23 mouse cellular contexts compared by ENCODE assay signal in genomic region chr6:30592417-30592974, GRCm38 (mm10). TPM values are rescaled to one million over a fixed set of nuclear protein-coding genes. Genes with fewer than 3 reads are reported as not detected.
DNase-seq lines count a peak whose midpoint lies in the region; ATAC-seq and TF ChIP-seq lines count a peak whose summit lies in the region.
"Had no signal": no experiment of that assay in that cellular context is flagged by ENCODE, and none has a peak within 500 bp of the region (broad histone marks: within the 10 kb centered on the region; RNA-seq: fewer than 3 reads in every experiment).

No protein-coding gene starts in this region.

- no peak for TF ChIP-seq EP300 in MEL (IDR thresholded peaks at IDR 0.05; ENCODE audit: low read depth in 1 of 2, low read length in 2 of 2)

- no peaks in the 10 kb centered on the region for H3K9me3 ChIP-seq in forebrain, embryonic 11.5 days (ENCODE audit: control insufficient read depth, low read length)
- no peaks in the 10 kb centered on the region for H3K9me3 ChIP-seq in forebrain, embryonic 14.5 days (replicated peaks; ENCODE audit: control insufficient read depth, low read length)
- H3K9me3 ChIP-seq in MEL (replicated peaks; ENCODE audit: insufficient read depth, low read length) = no peaks in the 10 kb centered on the region
- no peaks in the 10 kb centered on the region for H3K9me3 ChIP-seq in hindbrain, embryonic 13.5 days
- no peaks in the 10 kb centered on the region for H3K9me3 ChIP-seq in midbrain, postnatal 0 days (ENCODE audit: low read length)
- H3K9me3 ChIP-seq: limb, embryonic 12.5 days; megakaryocyte, embryonic 14.5 days had no signal

- no peak for ATAC-seq in forebrain, embryonic 11.5 days (replicated peaks; ENCODE audit: low FRiP score)
- no peak for ATAC-seq in forebrain, embryonic 14.5 days
- ATAC-seq in hindbrain, embryonic 13.5 days (ENCODE audit: low FRiP score) = peak; percentile 43; the same call in 1 of the 2 replicates
- no peak for ATAC-seq in midbrain, postnatal 0 days (ENCODE audit: low FRiP score)

- peak; percentile 11 for DNase-seq in forebrain, embryonic 11.5 days (ENCODE audit: low spot score)
- DNase-seq in forebrain, embryonic 14.5 days (ENCODE audit: low spot score) = no peak
- DNase-seq in MEL (ENCODE audit: low read depth, low spot score) (peak; percentile 5), adipocyte (ENCODE audit: low spot score) (no peak)
- peak; percentile 30 for DNase-seq in midbrain, postnatal 0 days (ENCODE audit: low spot score)
- no peak for DNase-seq in Muller cell, postnatal 12 days (ENCODE audit: inconsistent ontology term)
- DNase-seq in kidney, postnatal 4 days = no peak
- DNase-seq: cerebellum, adult 9-11 months; gastrocnemius, postnatal 36 days; kidney, adult 9 months; lung, postnatal 10 days had no signal

- H3K36me3 ChIP-seq in forebrain, embryonic 11.5 days (ENCODE audit: control insufficient read depth, insufficient read depth, low read length) = no peaks in the 10 kb centered on the region
- no peaks in the 10 kb centered on the region for H3K36me3 ChIP-seq in forebrain, embryonic 14.5 days (ENCODE audit: control insufficient read depth, insufficient read depth, low read length)
- H3K36me3 ChIP-seq in MEL (ENCODE audit: control insufficient read depth in 1 of 2, insufficient read depth in 2 of 2, low read length in 2 of 2) = peaks cover 0 to 2% of the 10 kb centered on the region in 2 experiments; a peak in 2 of 4 replicates
- H3K36me3 ChIP-seq in hindbrain, embryonic 13.5 days = no peaks in the 10 kb centered on the region
- H3K36me3 ChIP-seq in midbrain, postnatal 0 days (ENCODE audit: insufficient read depth, low read length) = no peaks in the 10 kb centered on the region
- H3K36me3 ChIP-seq: limb, embryonic 12.5 days had no signal

- TF ChIP-seq RAD21 in MEL (IDR thresholded peaks at IDR 0.05; ENCODE audit: low read depth, low read length) = no peak

- no peak overlapping the region for H3K9ac ChIP-seq in forebrain, embryonic 11.5 days (ENCODE audit: low read length)
- no peak overlapping the region for H3K9ac ChIP-seq in forebrain, embryonic 14.5 days (ENCODE audit: low read length)
- no peak overlapping the region for H3K9ac ChIP-seq in MEL (ENCODE audit: control insufficient read depth, low read depth, low read length, poor library complexity, severe bottlenecking)
- no peak overlapping the region for H3K9ac ChIP-seq in hindbrain, embryonic 13.5 days
- H3K9ac ChIP-seq in midbrain, postnatal 0 days (replicated peaks; ENCODE audit: low read length, poor library complexity, severe bottlenecking) = no peak overlapping the region
- H3K9ac ChIP-seq: limb, embryonic 12.5 days; liver, embryonic 14.5 days had no signal

- 79% methylated on average over 10 of the region's 10 CpGs for WGBS in forebrain, embryonic 11.5 days
- 68% methylated on average over 10 of the region's 10 CpGs for WGBS in forebrain, embryonic 14.5 days
- WGBS in hindbrain, embryonic 13.5 days = 36% methylated on average over 10 of the region's 10 CpGs
- WGBS in midbrain, postnatal 0 days = 35% methylated on average over 10 of the region's 10 CpGs

- no peak for TF ChIP-seq CTCF in MEL (IDR thresholded peaks at IDR 0.05 in 2 of 3, conservative IDR thresholded peaks at IDR 0.05 in 1 of 3; ENCODE audit: control insufficient read depth in 1 of 3, insufficient read depth in 1 of 3, low read depth in 2 of 3, low read length in 3 of 3, poor library complexity in 1 of 3, severe bottlenecking in 1 of 3)
- TF ChIP-seq CTCF in midbrain, postnatal 0 days (IDR thresholded peaks at IDR 0.05) = no peak

- TF ChIP-seq POLR2A in MEL (IDR thresholded peaks at IDR 0.05; ENCODE audit: control insufficient read depth in 1 of 2, insufficient read depth in 1 of 2, low read depth in 1 of 2, low read length in 2 of 2, poor library complexity in 1 of 2) = no peak

- H3K79me2 ChIP-seq in MEL (ENCODE audit: control insufficient read depth, insufficient read depth, low read length, poor library complexity) = no peaks in the 10 kb centered on the region

- H3K4me2 ChIP-seq in forebrain, embryonic 11.5 days (ENCODE audit: low read depth, low read length, severe bottlenecking) = no peak overlapping the region
- no peak overlapping the region for H3K4me2 ChIP-seq in forebrain, embryonic 14.5 days (ENCODE audit: low read length)
- no peak overlapping the region for H3K4me2 ChIP-seq in hindbrain, embryonic 13.5 days
- no peak overlapping the region for H3K4me2 ChIP-seq in midbrain, postnatal 0 days (ENCODE audit: low read depth, low read length, poor library complexity, severe bottlenecking)
- H3K4me2 ChIP-seq: limb, embryonic 12.5 days had no signal

- no peak overlapping the region for H3K27ac ChIP-seq in forebrain, embryonic 11.5 days (ENCODE audit: low read depth, low read length)
- H3K27ac ChIP-seq in forebrain, embryonic 14.5 days (ENCODE audit: low read depth, low read length) = no peak overlapping the region
- H3K27ac ChIP-seq in MEL (ENCODE audit: control insufficient read depth, low read depth, low read length) = no peak overlapping the region
- peak overlapping the region; percentile 72 for H3K27ac ChIP-seq in hindbrain, embryonic 13.5 days
- no peak overlapping the region for H3K27ac ChIP-seq in midbrain, postnatal 0 days (ENCODE audit: low read depth, low read length)
- H3K27ac ChIP-seq: layer of hippocampus, adult 2 months; left cerebral cortex, adult 2 months; limb, embryonic 12.5 days; liver, embryonic 14.5 days had no signal

- no peaks in the 10 kb centered on the region for H3K27me3 ChIP-seq in forebrain, embryonic 11.5 days (ENCODE audit: control insufficient read depth, insufficient read depth, low read length)
- H3K27me3 ChIP-seq in forebrain, embryonic 14.5 days (replicated peaks; ENCODE audit: control insufficient read depth, insufficient read depth, low read length) = no peaks in the 10 kb centered on the region
- H3K27me3 ChIP-seq in MEL (ENCODE audit: control insufficient read depth in 1 of 2, insufficient read depth in 2 of 2, low read length in 2 of 2) = peaks cover 2 to 3% of the 10 kb centered on the region in 2 experiments; a peak in 3 of 4 replicates
- no peaks in the 10 kb centered on the region for H3K27me3 ChIP-seq in hindbrain, embryonic 13.5 days
- no peaks in the 10 kb centered on the region for H3K27me3 ChIP-seq in midbrain, postnatal 0 days (ENCODE audit: insufficient read depth, low read length)
- H3K27me3 ChIP-seq: limb, embryonic 12.5 days had no signal

- no peaks in the 10 kb centered on the region; the same call in 1 of the 2 replicates for H3K4me1 ChIP-seq in forebrain, embryonic 11.5 days (replicated peaks; ENCODE audit: control insufficient read depth, insufficient read depth, low read length)
- H3K4me1 ChIP-seq in forebrain, embryonic 14.5 days (ENCODE audit: control insufficient read depth, insufficient read depth, low read length) = no peaks in the 10 kb centered on the region
- peaks cover 0 to 10% of the 10 kb centered on the region in 2 experiments; a peak in 2 of 4 replicates for H3K4me1 ChIP-seq in MEL (ENCODE audit: control insufficient read depth in 1 of 2, insufficient read depth in 2 of 2, low read length in 2 of 2)
- peaks cover 32% of the 10 kb centered on the region for H3K4me1 ChIP-seq in hindbrain, embryonic 13.5 days (replicated peaks)
- no peaks in the 10 kb centered on the region for H3K4me1 ChIP-seq in midbrain, postnatal 0 days (ENCODE audit: insufficient read depth, low read length)

- no peak overlapping the region for H3K4me3 ChIP-seq in forebrain, embryonic 11.5 days (ENCODE audit: low read depth, low read length)
- no peak overlapping the region for H3K4me3 ChIP-seq in forebrain, embryonic 14.5 days (ENCODE audit: low read depth, low read length)
- no peak overlapping the region for H3K4me3 ChIP-seq in MEL (ENCODE audit: control insufficient read depth in 1 of 2, insufficient read depth in 1 of 2, low read depth in 2 of 2, low read length in 2 of 2)
- H3K4me3 ChIP-seq in hindbrain, embryonic 13.5 days = no peak overlapping the region
- H3K4me3 ChIP-seq in midbrain, postnatal 0 days (ENCODE audit: low read depth, low read length) = no peak overlapping the region
- H3K4me3 ChIP-seq: erythroblast, embryonic 14.5 days; layer of hippocampus, adult 2 months; left cerebral cortex, adult 2 months; limb, embryonic 12.5 days; megakaryocyte, embryonic 14.5 days had no signal

RNA-seq across cellular contexts. Expression of gene Cpa5, which starts 18.3 kb away (rescaled TPM):
- polyA plus RNA-seq in forebrain, embryonic 11.5 days (2014; fragmentation: Nextera tagmentation; extraction: Ambion mirVana) = 0.15 and 0.72 TPM in 2 replicates
- polyA plus RNA-seq in forebrain, embryonic 14.5 days (2014; fragmentation: Nextera tagmentation; extraction: Ambion mirVana) = 0.10 TPM in 2 replicates
- not detected in 2 replicates for total RNA-seq in MEL (2012; rRNA removed)
- not detected for polyA plus RNA-seq in MEL (2012; ENCODE audit: insufficient read depth in 1 of 2, insufficient read length in 2 of 2, low read depth in 1 of 2, low replicate concordance in 2 of 2, missing spikeins in 1 of 2)
- not detected in 2 replicates for polyA plus RNA-seq in hindbrain, embryonic 13.5 days (2015; fragmentation: Nextera tagmentation; extraction: Ambion mirVana)
- total RNA-seq in midbrain, postnatal 0 days (2014; rRNA removed) = not detected in 2 replicates
- polyA plus RNA-seq in midbrain, postnatal 0 days (2015; fragmentation: Nextera tagmentation; extraction: Ambion mirVana) = 0.13 TPM in 1 of 2 replicates, not detected in the other
- total RNA-seq: adrenal gland, adult 18-20 months; gastrocnemius, postnatal 36 days; hematopoietic stem cell, adult 5-6 weeks; layer of hippocampus, adult 2 months; left cerebral cortex, adult 2 months had no signal
- polyA plus RNA-seq: erythroblast, embryonic 14.5 days; neural tube, embryonic 11.5 days; small intestine, adult 2 months; thymus, postnatal 0 days had no signal

RNA-seq across cellular contexts. Expression of gene Cpa4, which starts 24.3 kb away (rescaled TPM):
- 5.4 and 5.6 TPM in 2 replicates for polyA plus RNA-seq in forebrain, embryonic 11.5 days (2014; fragmentation: Nextera tagmentation; extraction: Ambion mirVana)
- 2.3 and 2.8 TPM in 2 replicates for polyA plus RNA-seq in forebrain, embryonic 14.5 days (2014; fragmentation: Nextera tagmentation; extraction: Ambion mirVana)
- total RNA-seq in MEL (2012; rRNA removed) = not detected in 2 replicates
- not detected for polyA plus RNA-seq in MEL (2012; ENCODE audit: insufficient read depth in 1 of 2, insufficient read length in 2 of 2, low read depth in 1 of 2, low replicate concordance in 2 of 2, missing spikeins in 1 of 2)
- 1.4 and 1.5 TPM in 2 replicates for polyA plus RNA-seq in hindbrain, embryonic 13.5 days (2015; fragmentation: Nextera tagmentation; extraction: Ambion mirVana)
- 0.42 and 0.49 TPM in 2 replicates for total RNA-seq in midbrain, postnatal 0 days (2014; rRNA removed)
- 0.75 and 0.79 TPM in 2 replicates for polyA plus RNA-seq in midbrain, postnatal 0 days (2015; fragmentation: Nextera tagmentation; extraction: Ambion mirVana)
- total RNA-seq: gastrocnemius, postnatal 36 days; hematopoietic stem cell, adult 5-6 weeks; layer of hippocampus, adult 2 months had no signal
- polyA plus RNA-seq: erythroblast, embryonic 14.5 days; small intestine, adult 2 months; thymus, postnatal 0 days had no signal

RNA-seq across cellular contexts. Expression of gene Cpa1, which starts 46.5 kb away (rescaled TPM):
- polyA plus RNA-seq in forebrain, embryonic 11.5 days (2014; fragmentation: Nextera tagmentation; extraction: Ambion mirVana) = 0.16 TPM in 1 of 2 replicates, not detected in the other
- polyA plus RNA-seq in forebrain, embryonic 14.5 days (2014; fragmentation: Nextera tagmentation; extraction: Ambion mirVana) = 0.58 and 1.5 TPM in 2 replicates
- not detected in 2 replicates for total RNA-seq in MEL (2012; rRNA removed)
- not detected for polyA plus RNA-seq in MEL (2012; ENCODE audit: insufficient read depth in 1 of 2, insufficient read length in 2 of 2, low read depth in 1 of 2, low replicate concordance in 2 of 2, missing spikeins in 1 of 2)
- polyA plus RNA-seq in hindbrain, embryonic 13.5 days (2015; fragmentation: Nextera tagmentation; extraction: Ambion mirVana) = 0.71 and 1.1 TPM in 2 replicates
- 0.60 and 0.94 TPM in 2 replicates for total RNA-seq in midbrain, postnatal 0 days (2014; rRNA removed)
- polyA plus RNA-seq in midbrain, postnatal 0 days (2015; fragmentation: Nextera tagmentation; extraction: Ambion mirVana) = 0.44 and 0.51 TPM in 2 replicates
- total RNA-seq: adrenal gland, adult 18-20 months; gastrocnemius, postnatal 36 days; hematopoietic stem cell, adult 5-6 weeks; layer of hippocampus, adult 2 months; left cerebral cortex, adult 2 months had no signal
- polyA plus RNA-seq: erythroblast, embryonic 14.5 days; neural tube, embryonic 11.5 days had no signal

RNA-seq across cellular contexts. Expression of gene Cpa2, which starts 51.1 kb away (rescaled TPM):
- polyA plus RNA-seq in forebrain, embryonic 11.5 days (2014; fragmentation: Nextera tagmentation; extraction: Ambion mirVana) = 4.0 TPM in 2 replicates
- polyA plus RNA-seq in forebrain, embryonic 14.5 days (2014; fragmentation: Nextera tagmentation; extraction: Ambion mirVana) = 4.5 and 5.4 TPM in 2 replicates
- total RNA-seq in MEL (2012; rRNA removed) = 0.12 and 0.29 TPM in 2 replicates
- polyA plus RNA-seq in MEL (2012; ENCODE audit: insufficient read depth in 1 of 2, insufficient read length in 2 of 2, low read depth in 1 of 2, low replicate concordance in 2 of 2, missing spikeins in 1 of 2) = under 1 TPM in 1 of 2 experiments, not detected in 1; 0.43 TPM
- polyA plus RNA-seq in hindbrain, embryonic 13.5 days (2015; fragmentation: Nextera tagmentation; extraction: Ambion mirVana) = 6.9 and 8.7 TPM in 2 replicates
- 6.2 and 9.3 TPM in 2 replicates for total RNA-seq in midbrain, postnatal 0 days (2014; rRNA removed)
- 13.0 and 15.2 TPM in 2 replicates for polyA plus RNA-seq in midbrain, postnatal 0 days (2015; fragmentation: Nextera tagmentation; extraction: Ambion mirVana)
- total RNA-seq: gastrocnemius, postnatal 36 days had no signal
- polyA plus RNA-seq: erythroblast, embryonic 14.5 days had no signal

Comparison
In these comparisons a context has a peak if more than half of its experiments do, and no peak if none do; other contexts are left out.
1. DNase-seq: peak in forebrain, embryonic 11.5 days (single experiment), MEL (single experiment) and midbrain, postnatal 0 days (single experiment); none in forebrain, embryonic 14.5 days (single experiment), Muller cell, postnatal 12 days (single experiment), adipocyte (single experiment) and kidney, postnatal 4 days (0 of 2).